20 mouse cellular contexts compared by ENCODE assay signal in the genomic region with DNA sequence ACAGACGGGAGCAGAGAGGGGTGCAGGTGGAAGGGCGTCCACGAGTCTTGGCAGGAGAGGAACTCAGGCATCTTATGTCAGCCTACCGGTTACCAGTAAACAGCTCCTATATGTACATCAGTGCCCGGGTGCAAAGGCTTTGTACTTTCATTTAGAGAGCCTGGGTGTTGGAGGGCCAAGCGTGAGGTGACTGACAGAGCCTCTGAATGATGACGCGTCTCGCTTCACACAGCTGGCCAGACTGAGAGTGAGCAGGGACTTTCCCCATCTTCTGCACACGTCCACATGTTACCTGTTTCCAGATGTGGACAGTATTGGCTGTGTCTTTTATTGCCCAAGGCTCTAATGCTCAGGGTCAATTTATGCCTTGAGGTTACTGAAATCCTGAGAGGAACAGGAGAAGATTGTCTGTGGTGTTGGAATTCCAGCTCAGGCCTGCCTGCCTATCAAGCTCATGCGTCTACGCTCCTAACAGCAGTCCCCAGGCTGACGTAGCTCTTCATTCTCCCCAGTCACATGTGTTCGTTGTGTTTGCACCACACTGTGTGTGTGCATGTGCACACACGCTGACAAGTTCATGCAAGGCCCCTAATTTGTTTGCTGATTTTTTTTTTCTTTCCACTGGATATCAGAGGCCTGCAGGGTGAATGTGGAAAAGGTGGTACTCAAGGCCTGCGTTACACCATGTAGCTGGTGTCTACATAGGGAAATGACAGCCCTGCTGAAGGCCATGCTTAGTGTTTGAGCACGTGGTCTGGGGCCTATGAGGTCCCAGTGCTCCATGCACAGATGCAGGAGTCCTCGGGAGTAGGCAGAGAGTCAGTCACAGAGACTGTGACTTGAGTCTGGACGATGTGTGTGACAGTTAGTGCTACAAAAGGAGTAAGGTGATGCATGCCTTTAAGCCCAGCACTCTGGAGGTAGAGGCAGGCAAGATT. TPM values are rescaled to one million over a fixed set of nuclear protein-coding genes. Genes with fewer than 3 reads are reported as not detected.
DNase-seq lines count a peak whose midpoint lies in the region; ATAC-seq lines count a peak whose summit lies in the region.
"Had no signal": no experiment of that assay in that cellular context is flagged by ENCODE, and none has a peak within 500 bp of the region (broad histone marks: within the 10 kb centered on the region; RNA-seq: fewer than 3 reads in every experiment).

No protein-coding gene starts in this region.

- peak overlapping the region; percentile 49; the same call in 1 of the 2 replicates for H3K27ac ChIP-seq in kidney, embryonic 15.5 days
- H3K27ac ChIP-seq in limb, embryonic 10.5 days, result 0 out of 2 replicates have a peak overlapping the region, but pooled peaks have one; percentile 11
- H3K27ac ChIP-seq: forebrain, embryonic 10.5 days; hindbrain, embryonic 14.5 days; macrophage had no signal

- no peak for ATAC-seq in kidney, embryonic 15.5 days (replicated peaks; ENCODE audit: low FRiP score)

- no peak overlapping the region for H3K4me3 ChIP-seq in kidney, embryonic 15.5 days (replicated peaks)
- no peak overlapping the region for H3K4me3 ChIP-seq in limb, embryonic 10.5 days
- H3K4me3 ChIP-seq: forebrain, embryonic 10.5 days; heart, embryonic 10.5 days had no signal

- DNase-seq in kidney, adult 8-10 months, result no peak
- DNase-seq in CD4-positive helper T cell, adult 2 months (ENCODE audit: low read depth, low spot score), result peak; percentile 43
- DNase-seq in NIH3T3 (ENCODE audit: low read depth), result peak; percentile 20
- peak; percentile 39 for DNase-seq in limb, embryonic 10.5 days (ENCODE audit: low spot score)
- DNase-seq in layer of hippocampus, postnatal 25 days (ENCODE audit: extremely low spot score in 1 of 2, low spot score in 1 of 2), result no peak
- no peak for DNase-seq in gastrocnemius, adult 8-10 months (ENCODE audit: low spot score in 2 of 2)
- DNase-seq in layer of hippocampus, postnatal 10 days (ENCODE audit: low spot score in 2 of 2), result no peak
- DNase-seq: adrenal gland, adult 8-10 months; cerebellum, adult 18-20 months; gastrocnemius, postnatal 14 days; heart, postnatal 10 days; kidney, postnatal 10 days; lung, embryonic 14.5 days; spleen, adult 18-20 months; thymus, postnatal 25 days had no signal

- no peak overlapping the region for H3K9ac ChIP-seq in kidney, embryonic 15.5 days
- H3K9ac ChIP-seq: hindbrain, embryonic 14.5 days; lung, embryonic 14.5 days had no signal

- no peaks in the 10 kb centered on the region for H3K36me3 ChIP-seq in kidney, embryonic 15.5 days
- H3K36me3 ChIP-seq in limb, embryonic 10.5 days, result peaks cover 6% of the 10 kb centered on the region
- H3K36me3 ChIP-seq: heart, embryonic 10.5 days had no signal

- H3K4me2 ChIP-seq in kidney, embryonic 15.5 days, result no peak overlapping the region
- H3K4me2 ChIP-seq: hindbrain, embryonic 14.5 days; lung, embryonic 14.5 days had no signal

- no peaks in the 10 kb centered on the region for H3K9me3 ChIP-seq in kidney, embryonic 15.5 days (replicated peaks)
- H3K9me3 ChIP-seq in limb, embryonic 10.5 days (replicated peaks), result no peaks in the 10 kb centered on the region
- H3K9me3 ChIP-seq: forebrain, embryonic 10.5 days; heart, embryonic 10.5 days had no signal

- H3K27me3 ChIP-seq in kidney, embryonic 15.5 days, result no peaks in the 10 kb centered on the region
- H3K27me3 ChIP-seq in limb, embryonic 10.5 days (ENCODE audit: low read depth, poor library complexity, severe bottlenecking), result no peaks in the 10 kb centered on the region

- H3K4me1 ChIP-seq in kidney, embryonic 15.5 days, result peaks cover 70% of the 10 kb centered on the region
- H3K4me1 ChIP-seq in limb, embryonic 10.5 days, result peaks cover 72% of the 10 kb centered on the region

- WGBS in kidney, embryonic 15.5 days, result 80% methylated on average over 19 of the region's 19 CpGs
- WGBS in limb, embryonic 10.5 days, result 71% methylated on average over 19 of the region's 19 CpGs

RNA-seq across cellular contexts. Expression of a gene that starts 8.4 kb away (rescaled TPM):
- polyA plus RNA-seq in kidney, embryonic 15.5 days (2015; fragmentation: Nextera tagmentation; extraction: Ambion mirVana), result 4.5 and 6.3 TPM in 2 replicates
- polyA plus RNA-seq in limb, embryonic 10.5 days (2016; fragmentation: Nextera tagmentation; extraction: Ambion mirVana), result 2.4 and 2.7 TPM in 2 replicates
- total RNA-seq in layer of hippocampus, postnatal 25 days (2021), result 1 to 10 TPM; 7.9 to 8.7 TPM
- 10 to 100 TPM in 2 of 4 experiments, 1 to 10 TPM in 2; 8.4 to 11.1 (median 9.9) TPM for total RNA-seq in gastrocnemius, adult 8-10 months (2022)
- total RNA-seq in layer of hippocampus, postnatal 10 days (2021), result 1 to 10 TPM; 5.5 to 8.7 TPM

Comparison
In these comparisons a context has a peak if more than half of its experiments do, and no peak if none do; other contexts are left out.
1. DNase-seq: peak in CD4-positive helper T cell, adult 2 months (single experiment), NIH3T3 (single experiment) and limb, embryonic 10.5 days (single experiment); none in kidney, adult 8-10 months (0 of 2), layer of hippocampus, postnatal 25 days (0 of 2), gastrocnemius, adult 8-10 months (0 of 2) and layer of hippocampus, postnatal 10 days (0 of 2).